Mouse (Mus musculus) lung, embryonic 16.5 days (tissue): ENCODE results near the gene Ttc28. TPM values are rescaled to one million over a fixed set of nuclear protein-coding genes. Genes with fewer than 3 reads are reported as not detected.

Experiments
- ATAC-seq: fragments of 200-750 bp; cut with Nextera tagmentation; 2 replicates; pipeline ENCODE4 v1.8.0; 2017; ENCODE audit warnings: low read depth, mild to moderate bottlenecking, moderate library complexity
- H3K27ac ChIP-seq: fragments of 300-500 bp; sonication (generic); 2 replicates; pipeline ENCODE4 v1.5.1; 2014; ENCODE audit warnings: mild to moderate bottlenecking, control low read depth, low read length
- H3K27me3 ChIP-seq: fragments of 300-500 bp; sonication (generic); 2 replicates; pipeline ENCODE4 v1.6.1; 2014; ENCODE audit warnings: low read depth, low read length, mixed read lengths; ENCODE audit not compliant: control insufficient read depth, insufficient read depth
- H3K36me3 ChIP-seq: fragments of 300-500 bp; sonication (generic); 2 replicates; pipeline ENCODE4 v1.6.1; 2014; ENCODE audit warnings: low read length; ENCODE audit not compliant: control insufficient read depth, insufficient read depth
- H3K4me1 ChIP-seq: fragments of 300-500 bp; sonication (generic); replicated peaks from 2 replicates; pipeline ENCODE4 v1.6.1; 2014; ENCODE audit warnings: low read length, mixed read lengths; ENCODE audit not compliant: control insufficient read depth, insufficient read depth
- H3K4me2 ChIP-seq: fragments of 300-500 bp; sonication (generic); 2 replicates; pipeline ENCODE4 v1.6.1; 2014; ENCODE audit warnings: low read depth, low read length, control low read depth
- H3K4me3 ChIP-seq: fragments of 300-500 bp; sonication (generic); 2 replicates; pipeline ENCODE4 v1.5.1; 2014; ENCODE audit warnings: mild to moderate bottlenecking, low read length, control low read depth
- H3K9ac ChIP-seq: fragments of 300-500 bp; sonication (generic); 2 replicates; pipeline ENCODE4 v1.6.1; 2014; ENCODE audit warnings: low read length, control low read depth
- H3K9me3 ChIP-seq: fragments of 300-500 bp; sonication (generic); 2 replicates; pipeline ENCODE4 v1.6.1; 2016; ENCODE audit warnings: low read length; ENCODE audit not compliant: control insufficient read depth
- WGBS: fragments of 180-500 bp; shearing (Covaris S2); extraction: QIAGEN DNeasy Blood & Tissue Kit; methylation state at CpG from one replicate; pipeline ENCODE4 v1.1.7; 2014; 5-methylcytosine and 5-hydroxymethylcytosine counted together
- polyA plus RNA-seq: library from polyadenylated mRNA; unstranded; fragments of >200 nt; fragmentation: Nextera tagmentation; extraction: Ambion mirVana; gene quantifications from 2 replicates; pipeline ENCODE4 v1.2.1, GENCODE M21; 2015

The Ttc28 gene
- polyA plus RNA-seq, 1 experiment from 2014 or later, result 8.4 TPM

- ATAC-seq, result no peak
- H3K36me3 ChIP-seq, result no peaks in the 10 kb centered on the region
- H3K27me3 ChIP-seq, result no peaks in the 10 kb centered on the region
- 33% methylated on average over 4 of the region's 4 CpGs for WGBS
- H3K9ac ChIP-seq, result no peak overlapping the region
- no peak overlapping the region for H3K27ac ChIP-seq
- no peak overlapping the region for H3K4me2 ChIP-seq
- no peaks in the 10 kb centered on the region for H3K9me3 ChIP-seq
- peaks cover 38% of the 10 kb centered on the region for H3K4me1 ChIP-seq
- H3K4me3 ChIP-seq, result no peak overlapping the region
These were observed 325.5 kb downstream of the Ttc28 start for GRCm38 (mm10) chr5:111204976-111205586.

GRCm38 (mm10) chr5:111205817-111206216, 326.2 kb downstream of the Ttc28 start:
- Histone ChIP-seq H3K4me1 (peaks cover 34% of the 10 kb centered on the region), H3K9ac (no peak overlapping the region), H3K9me3 (no peaks in the 10 kb centered on the region), H3K4me2 (no peak overlapping the region), H3K27me3 (no peaks in the 10 kb centered on the region), H3K36me3 (no peaks in the 10 kb centered on the region), H3K27ac (no peak overlapping the region), H3K4me3 (no peak overlapping the region)
- 37% methylated on average over 4 of the region's 4 CpGs for whole genome bisulfite sequencing
- no peak for ATAC-seq

GRCm38 (mm10) chr5:111207924-111208659, 328.5 kb downstream of the Ttc28 start:
- H3K36me3 ChIP-seq, result no peaks in the 10 kb centered on the region
- H3K4me1 ChIP-seq, result peaks cover 23% of the 10 kb centered on the region
- peak; percentile 75 for ATAC-seq
- peak overlapping the region; percentile 33; the same call in 1 of the 2 replicates for H3K4me2 ChIP-seq
- H3K9me3 ChIP-seq, result no peaks in the 10 kb centered on the region
- H3K27me3 ChIP-seq, result no peaks in the 10 kb centered on the region
- 35% methylated on average over 8 of the region's 8 CpGs for WGBS
- no peak overlapping the region for H3K9ac ChIP-seq
- H3K4me3 ChIP-seq, result no peak overlapping the region
- H3K27ac ChIP-seq, result no peak overlapping the region

- H3K9me3 ChIP-seq, result no peaks in the 10 kb centered on the region
- no peak for ATAC-seq
- H3K4me3 ChIP-seq, result no peak overlapping the region
- WGBS, result 32% methylated on average over 5 of the region's 5 CpGs
- peaks cover 23% of the 10 kb centered on the region for H3K4me1 ChIP-seq
- H3K27me3 ChIP-seq, result no peaks in the 10 kb centered on the region
- 0 out of 2 replicates have a peak overlapping the region, but pooled peaks have one; percentile 33 for H3K4me2 ChIP-seq
- no peak overlapping the region for H3K9ac ChIP-seq
- H3K36me3 ChIP-seq, result no peaks in the 10 kb centered on the region
- no peak overlapping the region for H3K27ac ChIP-seq
These were observed 329.0 kb downstream of the Ttc28 start for GRCm38 (mm10) chr5:111208660-111208969.

GRCm38 (mm10) chr5:111213935-111214450, 334.4 kb downstream of the Ttc28 start:
- Histone ChIP-seq H3K9me3 (no peaks in the 10 kb centered on the region), H3K27me3 (no peaks in the 10 kb centered on the region), H3K27ac (no peak overlapping the region), H3K4me3 (no peak overlapping the region), H3K4me2 (no peak overlapping the region), H3K36me3 (no peaks in the 10 kb centered on the region), H3K9ac (no peak overlapping the region), H3K4me1 (peaks cover 16% of the 10 kb centered on the region)
- 46% methylated on average over 8 of the region's 8 CpGs for WGBS
- no peak for ATAC-seq

GRCm38 (mm10) chr5:111214890-111215289, 335.3 kb downstream of the Ttc28 start:
- Histone ChIP-seq H3K9me3 (no peaks in the 10 kb centered on the region), H3K4me3 (no peak overlapping the region), H3K27me3 (no peaks in the 10 kb centered on the region), H3K4me2 (no peak overlapping the region), H3K4me1 (peaks cover 16% of the 10 kb centered on the region), H3K27ac (no peak overlapping the region), H3K9ac (no peak overlapping the region), H3K36me3 (no peaks in the 10 kb centered on the region)
- ATAC-seq, result no peak
- 67% methylated on average over 13 of the region's 13 CpGs for WGBS

- Histone ChIP-seq H3K4me2 (no peak overlapping the region), H3K9me3 (no peaks in the 10 kb centered on the region), H3K4me1 (peaks cover 16% of the 10 kb centered on the region), H3K36me3 (no peaks in the 10 kb centered on the region), H3K4me3 (no peak overlapping the region), H3K27me3 (no peaks in the 10 kb centered on the region), H3K27ac (no peak overlapping the region), H3K9ac (no peak overlapping the region)
- WGBS, result 60% methylated on average over 11 of the region's 11 CpGs
- no peak for ATAC-seq
These were observed 336.1 kb downstream of the Ttc28 start for GRCm38 (mm10) chr5:111215722-111216121.

- Histone ChIP-seq H3K4me2 (no peak overlapping the region), H3K9me3 (no peaks in the 10 kb centered on the region), H3K27me3 (no peaks in the 10 kb centered on the region), H3K9ac (no peak overlapping the region), H3K36me3 (no peaks in the 10 kb centered on the region), H3K4me1 (peaks cover 16% of the 10 kb centered on the region), H3K27ac (no peak overlapping the region), H3K4me3 (no peak overlapping the region)
- no peak for ATAC-seq
- WGBS, result 79% methylated on average over 9 of the region's 9 CpGs
These were observed 336.6 kb downstream of the Ttc28 start for GRCm38 (mm10) chr5:111216166-111216565.

GRCm38 (mm10) chr5:111217447-111218110, 338.0 kb downstream of the Ttc28 start:
- Histone ChIP-seq H3K9ac (no peak overlapping the region), H3K4me3 (no peak overlapping the region), H3K4me2 (0 out of 2 replicates have a peak overlapping the region, but pooled peaks have one; percentile 5), H3K27me3 (no peaks in the 10 kb centered on the region), H3K27ac (peak overlapping the region; percentile 57), H3K4me1 (peaks cover 16% of the 10 kb centered on the region), H3K36me3 (no peaks in the 10 kb centered on the region), H3K9me3 (no peaks in the 10 kb centered on the region)
- ATAC-seq, result peak; percentile 58
- 57% methylated on average over 18 of the region's 18 CpGs for WGBS
